ENCODE assay signal across 14 mouse cellular contexts in genomic region chr7:144928009-144928888, GRCm38 (mm10). TPM values are rescaled to one million over a fixed set of nuclear protein-coding genes. Genes with fewer than 3 reads are reported as not detected.
DNase-seq lines count a peak whose midpoint lies in the region; ATAC-seq and TF ChIP-seq lines count a peak whose summit lies in the region.
"Had no signal": no experiment of that assay in that cellular context is flagged by ENCODE, and none has a peak within 500 bp of the region (broad histone marks: within the 10 kb centered on the region; RNA-seq: fewer than 3 reads in every experiment).

No protein-coding gene starts in this region.

- no peak for TF ChIP-seq CTCF in heart, adult 2 months (IDR thresholded peaks at IDR 0.05)
- no peak for TF ChIP-seq CTCF in liver, adult 2 months (IDR thresholded peaks at IDR 0.05; ENCODE audit: low read depth, low read length)
- no peak for TF ChIP-seq CTCF in bone marrow, adult 2 months (IDR thresholded peaks at IDR 0.05; ENCODE audit: control insufficient read depth, insufficient read depth, low read length)

- no peak for ATAC-seq in heart, embryonic 11.5 days (replicated peaks; ENCODE audit: insufficient number of reproducible peaks, low FRiP score, low TSS enrichment)
- no peak for ATAC-seq in liver, embryonic 11.5 days (replicated peaks; ENCODE audit: low FRiP score)
- peak; percentile 58 for ATAC-seq in megakaryocyte progenitor cell, adult 5-6 weeks (replicated peaks; ENCODE audit: poor library complexity)

- H3K4me2 ChIP-seq in heart, embryonic 11.5 days = no peak overlapping the region
- no peak overlapping the region for H3K4me2 ChIP-seq in liver, embryonic 11.5 days
- H3K4me2 ChIP-seq: hindbrain, embryonic 14.5 days; limb, embryonic 12.5 days; stomach, embryonic 15.5 days had no signal

- H3K27ac ChIP-seq in heart, adult 2 months = peak overlapping the region; percentile 43
- H3K27ac ChIP-seq in heart, embryonic 11.5 days (ENCODE audit: low read depth, low read length) = no peak overlapping the region
- H3K27ac ChIP-seq in liver, adult 2 months (replicated peaks; ENCODE audit: insufficient read depth, low read depth, low read length) = peak overlapping the region; percentile 86
- no peak overlapping the region for H3K27ac ChIP-seq in liver, embryonic 11.5 days (ENCODE audit: low read depth, low read length)
- 0 out of 2 replicates have a peak overlapping the region, but pooled peaks have one; percentile 0 for H3K27ac ChIP-seq in bone marrow, adult 2 months (ENCODE audit: control insufficient read depth, insufficient read depth, low read depth, low read length, poor library complexity)
- H3K27ac ChIP-seq: hindbrain, embryonic 14.5 days; limb, embryonic 12.5 days; stomach, embryonic 15.5 days had no signal

- H3K36me3 ChIP-seq in heart, adult 2 months (ENCODE audit: control insufficient read depth, insufficient read depth, low read length) = no peaks in the 10 kb centered on the region
- peaks cover 16% of the 10 kb centered on the region for H3K36me3 ChIP-seq in heart, embryonic 11.5 days (ENCODE audit: control insufficient read depth, insufficient read depth, low read length)
- no peaks in the 10 kb centered on the region for H3K36me3 ChIP-seq in liver, adult 2 months (ENCODE audit: control insufficient read depth, insufficient read depth, low read length)
- peaks cover 4% of the 10 kb centered on the region; the same call in 1 of the 2 replicates for H3K36me3 ChIP-seq in liver, embryonic 11.5 days (ENCODE audit: control insufficient read depth, insufficient read depth, low read length)
- H3K36me3 ChIP-seq: stomach, embryonic 15.5 days had no signal

- no peaks in the 10 kb centered on the region for H3K27me3 ChIP-seq in heart, adult 2 months (ENCODE audit: control insufficient read depth, insufficient read depth, low read length)
- no peaks in the 10 kb centered on the region for H3K27me3 ChIP-seq in heart, embryonic 11.5 days (ENCODE audit: control insufficient read depth, insufficient read depth, low read length)
- no peaks in the 10 kb centered on the region for H3K27me3 ChIP-seq in liver, adult 2 months (ENCODE audit: control insufficient read depth, insufficient read depth, low read length)
- H3K27me3 ChIP-seq in liver, embryonic 11.5 days (replicated peaks; ENCODE audit: control insufficient read depth, insufficient read depth, low read length) = no peaks in the 10 kb centered on the region
- H3K27me3 ChIP-seq: limb, embryonic 12.5 days; stomach, embryonic 15.5 days had no signal

- intact Hi-C loops in heart, adult 2 months (cut with DNase I) = no loop called here

- no peak overlapping the region for H3K4me3 ChIP-seq in heart, adult 2 months
- H3K4me3 ChIP-seq in heart, embryonic 11.5 days (ENCODE audit: low read depth, low read length) = no peak overlapping the region
- no peak overlapping the region for H3K4me3 ChIP-seq in liver, adult 2 months (ENCODE audit: insufficient read depth, low read depth, low read length)
- no peak overlapping the region for H3K4me3 ChIP-seq in liver, embryonic 11.5 days (ENCODE audit: low read depth, low read length)
- H3K4me3 ChIP-seq in bone marrow, adult 2 months (replicated peaks; ENCODE audit: control insufficient read depth, low read depth, low read length) = no peak overlapping the region
- H3K4me3 ChIP-seq: limb, embryonic 12.5 days; stomach, embryonic 15.5 days had no signal

- WGBS in heart, adult 2 months = 62% methylated on average over 4 of the region's 4 CpGs
- WGBS in heart, embryonic 11.5 days (ENCODE audit: insufficient replicate concordance) = 70% methylated on average over 4 of the region's 4 CpGs
- WGBS in liver, adult 2 months = 39% methylated on average over 4 of the region's 4 CpGs
- WGBS in liver, embryonic 11.5 days = 67% methylated on average over 4 of the region's 4 CpGs
- 67% methylated on average over 4 of the region's 4 CpGs for WGBS in bone marrow, adult 2 months

- H3K79me2 ChIP-seq in heart, adult 2 months (replicated peaks; ENCODE audit: control insufficient read depth, insufficient read depth, low read length) = no peaks in the 10 kb centered on the region
- no peaks in the 10 kb centered on the region for H3K79me2 ChIP-seq in liver, adult 2 months (ENCODE audit: control insufficient read depth, insufficient read depth, low read length)

- H3K9me3 ChIP-seq in heart, embryonic 11.5 days (replicated peaks; ENCODE audit: control insufficient read depth, low read length) = no peaks in the 10 kb centered on the region
- H3K9me3 ChIP-seq in liver, embryonic 11.5 days (ENCODE audit: control insufficient read depth, low read length) = no peaks in the 10 kb centered on the region
- H3K9me3 ChIP-seq: limb, embryonic 12.5 days; stomach, embryonic 15.5 days had no signal

- peaks cover 6% of the 10 kb centered on the region for H3K4me1 ChIP-seq in heart, adult 2 months (ENCODE audit: control insufficient read depth, insufficient read depth, low read length)
- H3K4me1 ChIP-seq in heart, embryonic 11.5 days (ENCODE audit: control insufficient read depth, insufficient read depth, low read length) = peaks cover 4% of the 10 kb centered on the region
- H3K4me1 ChIP-seq in liver, adult 2 months (ENCODE audit: control insufficient read depth, insufficient read depth, low read length) = peaks cover 32% of the 10 kb centered on the region
- peaks cover 2% of the 10 kb centered on the region; the same call in 1 of the 2 replicates for H3K4me1 ChIP-seq in liver, embryonic 11.5 days (replicated peaks; ENCODE audit: control insufficient read depth, insufficient read depth, low read length)
- H3K4me1 ChIP-seq in bone marrow, adult 2 months (ENCODE audit: control insufficient read depth, insufficient read depth, low read length) = peaks cover 1% of the 10 kb centered on the region; the same call in 1 of the 2 replicates
- H3K4me1 ChIP-seq: stomach, embryonic 15.5 days had no signal

- no peak for TF ChIP-seq EP300 in heart, adult 2 months (IDR thresholded peaks at IDR 0.05; ENCODE audit: insufficient read depth, low read depth, low read length)

- no peak for TF ChIP-seq POLR2A in heart, adult 2 months (IDR thresholded peaks at IDR 0.05; ENCODE audit: insufficient read depth, low read depth, low read length)
- TF ChIP-seq POLR2A in liver, adult 2 months (IDR thresholded peaks at IDR 0.05; ENCODE audit: extremely low read depth, insufficient read depth, low read length) = no peak
- TF ChIP-seq POLR2A in bone marrow, adult 2 months (IDR thresholded peaks at IDR 0.05; ENCODE audit: borderline replicate concordance, control insufficient read depth, low read depth, low read length) = no peak

- DNase-seq in heart, adult 2 months = peak in 1 of 2 experiments; percentile 17
- DNase-seq in liver, adult 2 months (ENCODE audit: extremely low read depth, low read depth, low spot score) = peak; percentile 90
- no peak for DNase-seq in liver, embryonic 11.5 days (ENCODE audit: low spot score)
- DNase-seq in layer of hippocampus, adult 9-10 months (ENCODE audit: low spot score) = no peak
- no peak for DNase-seq in right cerebral cortex, adult 18-20 months
- DNase-seq: thymus, postnatal 4 days had no signal

- H3K9ac ChIP-seq in heart, adult 2 months (ENCODE audit: low read depth, low read length) = no peak overlapping the region
- H3K9ac ChIP-seq in heart, embryonic 11.5 days (ENCODE audit: low read depth, low read length) = no peak overlapping the region
- no peak overlapping the region; the same call in 1 of the 2 replicates for H3K9ac ChIP-seq in liver, adult 2 months (ENCODE audit: low read depth, low read length)
- no peak overlapping the region for H3K9ac ChIP-seq in liver, embryonic 11.5 days (ENCODE audit: low read depth, low read length)
- H3K9ac ChIP-seq: hindbrain, embryonic 14.5 days; limb, embryonic 12.5 days; stomach, embryonic 15.5 days had no signal

RNA-seq across cellular contexts. Expression of gene Ccnd1, which starts 11.5 kb away (rescaled TPM):
- 10 to 100 TPM; 28.3 to 43.6 TPM for total RNA-seq in heart, adult 2 months (2021)
- polyA plus RNA-seq in heart, adult 2 months (2012; rRNA removed) = 27.3 and 31.4 TPM in 2 replicates
- 71.3 and 100 TPM in 2 replicates for polyA plus RNA-seq in heart, embryonic 11.5 days (2014; fragmentation: Nextera tagmentation; extraction: Ambion mirVana)
- 42.5 and 49.3 TPM in 2 replicates for total RNA-seq in liver, adult 2 months (2014; rRNA removed)
- 36.4 and 55.0 TPM in 2 replicates for polyA plus RNA-seq in liver, adult 2 months (2012; rRNA removed)
- 60.5 and 69.2 TPM in 2 replicates for polyA plus RNA-seq in liver, embryonic 11.5 days (2014; fragmentation: Nextera tagmentation; extraction: Ambion mirVana)
- polyA plus RNA-seq in bone marrow, adult 2 months (2011; ENCODE audit: insufficient read depth, insufficient read length, low replicate concordance, missing spikeins) = 2.7 and 10.0 TPM in 2 replicates
- total RNA-seq in megakaryocyte progenitor cell, adult 5-6 weeks (2015) = 8.6 and 10.3 TPM in 2 replicates
- total RNA-seq in megakaryocyte progenitor cell, adult 5-6 weeks (2017) = 9.5 and 12.5 TPM in 2 replicates

RNA-seq across cellular contexts. Expression of gene LTO1, which starts 13.3 kb away (rescaled TPM):
- total RNA-seq in heart, adult 2 months (2021) = 10 to 100 TPM; 12.5 to 13.1 TPM
- polyA plus RNA-seq in heart, adult 2 months (2012; rRNA removed) = 12.1 and 15.7 TPM in 2 replicates
- 17.1 and 21.2 TPM in 2 replicates for polyA plus RNA-seq in heart, embryonic 11.5 days (2014; fragmentation: Nextera tagmentation; extraction: Ambion mirVana)
- total RNA-seq in liver, adult 2 months (2014; rRNA removed) = 8.9 and 10.6 TPM in 2 replicates
- polyA plus RNA-seq in liver, adult 2 months (2012; rRNA removed) = 10.1 and 11.2 TPM in 2 replicates
- polyA plus RNA-seq in liver, embryonic 11.5 days (2014; fragmentation: Nextera tagmentation; extraction: Ambion mirVana) = 16.2 and 20.9 TPM in 2 replicates
- polyA plus RNA-seq in bone marrow, adult 2 months (2011; ENCODE audit: insufficient read depth, insufficient read length, low replicate concordance, missing spikeins) = 8.8 and 25.8 TPM in 2 replicates
- 10.2 and 10.3 TPM in 2 replicates for total RNA-seq in megakaryocyte progenitor cell, adult 5-6 weeks (2015)
- 27.4 and 42.9 TPM in 2 replicates for total RNA-seq in megakaryocyte progenitor cell, adult 5-6 weeks (2017)

RNA-seq across cellular contexts. Expression of gene Fgf15, which starts 31.9 kb away (rescaled TPM):
- total RNA-seq in heart, adult 2 months (2021) = not detected
- not detected in 2 replicates for polyA plus RNA-seq in heart, adult 2 months (2012; rRNA removed)
- polyA plus RNA-seq in heart, embryonic 11.5 days (2014; fragmentation: Nextera tagmentation; extraction: Ambion mirVana) = 0.11 and 0.13 TPM in 2 replicates
- total RNA-seq in liver, adult 2 months (2014; rRNA removed) = not detected in 2 replicates
- polyA plus RNA-seq in liver, adult 2 months (2012; rRNA removed) = not detected in 2 replicates
- polyA plus RNA-seq in liver, embryonic 11.5 days (2014; fragmentation: Nextera tagmentation; extraction: Ambion mirVana) = 0.12 and 0.43 TPM in 2 replicates
- not detected in 2 replicates for polyA plus RNA-seq in bone marrow, adult 2 months (2011; ENCODE audit: insufficient read depth, insufficient read length, low replicate concordance, missing spikeins)
- total RNA-seq in megakaryocyte progenitor cell, adult 5-6 weeks (2015) = not detected in 2 replicates
- not detected in 2 replicates for total RNA-seq in megakaryocyte progenitor cell, adult 5-6 weeks (2017)
- total RNA-seq: common myeloid progenitor, adult 5-6 weeks; heart, adult 18-20 months had no signal

Comparison
In these comparisons a context has a peak if more than half of its experiments do, and no peak if none do; other contexts are left out.
1. H3K27ac ChIP-seq: peak in heart, adult 2 months (single experiment), liver, adult 2 months (single experiment) and bone marrow, adult 2 months (single experiment); none in heart, embryonic 11.5 days (single experiment) and liver, embryonic 11.5 days (single experiment).